Mouse (Mus musculus) heart, embryonic 13.5 days (tissue): ENCODE results near the gene Hdhd3. TPM values are rescaled to one million over a fixed set of nuclear protein-coding genes. Genes with fewer than 3 reads are reported as not detected.

ENCODE experiments used
- ATAC-seq: fragments of 200-750 bp; cut with Nextera tagmentation; 2 replicates; pipeline ENCODE4 v1.8.0; 2017; ENCODE audit warnings: moderate TSS enrichment; ENCODE audit not compliant: insufficient number of reproducible peaks, low FRiP score, low TSS enrichment; ENCODE audit errors: extremely low read depth
- H3K27ac ChIP-seq: fragments of 300-500 bp; sonication (generic); replicated peaks from 2 replicates; pipeline ENCODE4 v1.5.1; 2015; ENCODE audit warnings: moderate library complexity, mild to moderate bottlenecking, inconsistent platforms
- H3K27me3 ChIP-seq: fragments of 300-500 bp; sonication (generic); replicated peaks from 2 replicates; pipeline ENCODE4 v1.6.1; 2015; ENCODE audit warnings: mild to moderate bottlenecking, inconsistent platforms
- H3K36me3 ChIP-seq: fragments of 300-500 bp; sonication (generic); 2 replicates; pipeline ENCODE4 v1.6.1; 2015; ENCODE audit warnings: mild to moderate bottlenecking, inconsistent platforms
- H3K4me1 ChIP-seq: fragments of 300-500 bp; sonication (generic); 2 replicates; pipeline ENCODE4 v1.6.1; 2015; ENCODE audit warnings: inconsistent platforms
- H3K4me2 ChIP-seq: fragments of 300-500 bp; sonication (generic); 2 replicates; pipeline ENCODE4 v1.6.1; 2015; ENCODE audit warnings: inconsistent platforms, mild to moderate bottlenecking, moderate library complexity
- H3K4me3 ChIP-seq: fragments of 300-500 bp; sonication (generic); 2 replicates; pipeline ENCODE4 v1.5.1; 2015; ENCODE audit warnings: moderate library complexity, mild to moderate bottlenecking, inconsistent platforms
- H3K9ac ChIP-seq: fragments of 300-500 bp; sonication (generic); 2 replicates; pipeline ENCODE4 v1.6.1; 2015; ENCODE audit warnings: inconsistent platforms, mild to moderate bottlenecking, moderate library complexity
- H3K9me3 ChIP-seq: fragments of 300-500 bp; sonication (generic); 2 replicates; pipeline ENCODE4 v1.6.1; 2016; ENCODE audit warnings: inconsistent platforms
- WGBS: fragments of 180-500 bp; shearing (Covaris S2); methylation state at CpG from one replicate; pipeline ENCODE4 v1.1.7; 2015; ENCODE audit warnings: mixed read lengths; 5-methylcytosine and 5-hydroxymethylcytosine counted together
- polyA plus RNA-seq: library from polyadenylated mRNA; unstranded; fragments of >200 nt; fragmentation: Nextera tagmentation; extraction: Ambion mirVana; gene quantifications from 2 replicates; pipeline ENCODE4 v1.2.1, GENCODE M21; 2015

Gene Hdhd3
- polyA plus RNA-seq, 1 experiment from 2014 or later, result 7.7 TPM

DNA sequence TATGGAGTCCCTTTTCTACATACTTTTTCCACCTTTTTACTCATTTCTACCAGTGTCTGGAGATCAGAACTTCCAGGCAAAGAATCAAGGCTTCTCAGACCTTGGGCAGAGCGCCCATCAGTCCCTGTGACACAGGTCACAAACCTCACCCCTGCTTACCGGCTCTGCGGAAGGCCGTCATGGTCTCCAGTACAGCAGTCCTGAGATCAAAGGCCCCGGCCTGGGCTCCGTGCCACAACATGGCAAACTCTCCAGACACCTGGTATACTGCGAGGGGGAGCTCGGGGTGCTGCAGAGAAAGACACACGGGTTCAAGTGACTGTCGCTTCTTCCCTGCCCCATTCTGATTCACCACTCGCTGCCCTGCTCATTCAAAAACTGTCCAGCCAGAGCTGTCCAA is 6.7 kb upstream of the Hdhd3 start:
- Histone ChIP-seq H3K27ac (no peak overlapping the region), H3K9ac (no peak overlapping the region), H3K9me3 (no peaks in the 10 kb centered on the region), H3K27me3 (no peaks in the 10 kb centered on the region), H3K4me2 (no peak overlapping the region), H3K36me3 (peaks cover 72% of the 10 kb centered on the region), H3K4me1 (peaks cover 10% of the 10 kb centered on the region), H3K4me3 (no peak overlapping the region)
- ATAC-seq, result no peak
- 87% methylated on average over 11 of the region's 11 CpGs for WGBS

GRCm38 (mm10) chr4:62508839-62509238 is 5.6 kb upstream of the Hdhd3 start:
- H3K4me3 ChIP-seq, result no peak overlapping the region
- no peak for ATAC-seq
- 89% methylated on average over 5 of the region's 5 CpGs for WGBS
- no peak overlapping the region for H3K4me2 ChIP-seq
- no peak overlapping the region for H3K27ac ChIP-seq
- H3K9me3 ChIP-seq, result no peaks in the 10 kb centered on the region
- H3K27me3 ChIP-seq, result no peaks in the 10 kb centered on the region
- H3K9ac ChIP-seq, result no peak overlapping the region
- H3K36me3 ChIP-seq, result peaks cover 69% of the 10 kb centered on the region
- H3K4me1 ChIP-seq, result peaks cover 3% of the 10 kb centered on the region; the same call in 1 of the 2 replicates

- no peak overlapping the region for H3K9ac ChIP-seq
- 45% methylated on average over 2 of the region's 2 CpGs for WGBS
- peaks cover 4% of the 10 kb centered on the region for H3K4me1 ChIP-seq
- no peak overlapping the region for H3K27ac ChIP-seq
- H3K9me3 ChIP-seq, result no peaks in the 10 kb centered on the region
- no peak overlapping the region for H3K4me2 ChIP-seq
- H3K4me3 ChIP-seq, result no peak overlapping the region
- ATAC-seq, result no peak
- no peaks in the 10 kb centered on the region for H3K27me3 ChIP-seq
- H3K36me3 ChIP-seq, result peaks cover 49% of the 10 kb centered on the region
These were observed 3.5 kb upstream of the Hdhd3 start for GRCm38 (mm10) chr4:62506798-62507197.

DNA sequence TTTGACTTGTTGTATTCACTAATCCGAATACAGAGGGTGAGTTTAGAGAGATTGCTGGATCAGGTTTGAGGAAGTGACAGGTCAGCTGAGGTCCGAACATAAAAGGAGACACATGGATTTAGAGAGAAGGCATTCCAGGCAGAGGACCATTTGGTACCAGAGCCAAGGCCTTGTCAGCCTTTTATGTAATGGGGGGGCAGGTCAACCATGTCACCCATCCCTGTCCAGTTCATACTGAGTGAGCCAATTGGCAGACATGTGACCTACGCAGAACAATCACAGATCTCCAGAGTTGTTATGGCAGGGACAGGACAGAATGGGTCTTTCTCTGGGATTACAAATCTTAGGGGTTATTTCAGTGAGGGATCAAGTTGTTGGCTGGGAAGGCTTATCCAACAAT is 2.7 kb upstream of the Hdhd3 start:
- no peaks in the 10 kb centered on the region for H3K9me3 ChIP-seq
- H3K4me3 ChIP-seq, result no peak overlapping the region
- H3K27ac ChIP-seq, result no peak overlapping the region
- H3K27me3 ChIP-seq, result no peaks in the 10 kb centered on the region
- peaks cover 10% of the 10 kb centered on the region for H3K4me1 ChIP-seq
- H3K9ac ChIP-seq, result no peak overlapping the region
- ATAC-seq, result no peak
- H3K4me2 ChIP-seq, result no peak overlapping the region
- WGBS, result 82% methylated on average over 3 of the region's 3 CpGs
- H3K36me3 ChIP-seq, result peaks cover 41% of the 10 kb centered on the region

DNA sequence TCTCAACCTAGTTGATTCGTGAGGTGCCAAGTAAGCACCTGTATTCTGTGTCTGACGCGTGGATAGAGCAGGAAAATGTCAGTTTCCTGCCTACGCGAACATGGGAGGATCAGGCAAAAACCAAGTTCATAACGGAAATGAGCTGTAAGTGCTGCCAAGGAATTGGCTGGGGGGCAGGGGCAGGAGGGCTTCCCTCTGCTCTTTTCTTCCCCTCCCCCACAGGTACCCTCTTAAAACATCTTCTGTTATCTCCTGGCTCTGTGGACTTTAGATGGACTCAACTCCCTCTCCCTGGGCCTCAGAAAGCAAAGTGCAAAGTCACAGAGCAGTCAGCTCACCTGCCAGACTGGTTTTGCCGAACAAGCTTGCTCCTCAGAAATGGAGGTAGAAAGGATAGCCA is 298 bp downstream of the Hdhd3 start:
- whole genome bisulfite sequencing, result 67% methylated on average over 7 of the region's 7 CpGs
- Histone ChIP-seq H3K9me3 (no peaks in the 10 kb centered on the region), H3K4me3 (no peak overlapping the region), H3K9ac (no peak overlapping the region), H3K4me2 (no peak overlapping the region), H3K36me3 (peaks cover 34% of the 10 kb centered on the region), H3K27me3 (no peaks in the 10 kb centered on the region), H3K4me1 (peaks cover 13% of the 10 kb centered on the region), H3K27ac (no peak overlapping the region)
- ATAC-seq, result no peak

DNA sequence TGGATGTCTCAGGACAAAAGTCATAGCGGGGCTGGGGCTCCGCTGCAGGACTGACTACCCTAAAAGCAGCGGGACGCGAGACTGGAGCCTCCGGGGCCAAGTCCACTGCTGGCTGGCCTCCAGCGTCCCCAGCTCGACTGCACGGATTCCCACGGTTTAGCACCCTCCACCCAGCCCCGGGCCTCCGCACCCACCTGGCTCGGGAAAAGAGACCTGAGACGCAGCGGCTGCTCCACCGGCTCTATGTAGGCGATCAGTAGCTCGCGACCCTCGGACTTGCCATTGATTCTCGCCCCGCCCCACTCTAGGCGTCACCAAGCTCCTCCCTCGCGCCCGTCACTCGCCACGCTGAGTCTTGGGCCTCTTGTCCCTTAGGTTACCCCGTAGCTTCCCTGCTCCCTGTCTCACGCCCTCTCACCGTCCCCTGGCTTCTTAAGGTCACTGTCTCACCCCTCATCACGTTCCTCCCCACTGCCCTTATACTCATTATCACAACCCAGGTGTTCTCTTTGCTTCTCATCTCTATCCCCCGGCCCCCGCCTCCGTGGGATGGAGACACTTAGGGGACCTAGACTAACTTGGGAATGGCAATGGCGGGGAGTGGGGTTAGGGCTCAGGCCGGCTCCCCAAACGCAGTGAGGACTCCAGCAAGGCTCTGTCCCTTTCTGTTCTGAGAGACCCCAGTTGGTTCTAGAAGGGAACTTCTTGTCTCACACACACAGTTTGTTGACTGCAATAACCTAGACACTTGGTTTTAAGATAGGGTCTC is 1.1 kb downstream of the Hdhd3 start:
- Histone ChIP-seq H3K27me3 (no peaks in the 10 kb centered on the region), H3K4me3 (peak overlapping the region; percentile 89), H3K36me3 (peaks cover 32% of the 10 kb centered on the region), H3K9me3 (no peaks in the 10 kb centered on the region), H3K9ac (peak overlapping the region; percentile 90), H3K4me1 (peaks cover 15% of the 10 kb centered on the region), H3K27ac (peak overlapping the region; percentile 82), H3K4me2 (peak overlapping the region; percentile 77)
- ATAC-seq, result peak; percentile 80
- WGBS, result 1% methylated on average over 38 of the region's 38 CpGs

DNA sequence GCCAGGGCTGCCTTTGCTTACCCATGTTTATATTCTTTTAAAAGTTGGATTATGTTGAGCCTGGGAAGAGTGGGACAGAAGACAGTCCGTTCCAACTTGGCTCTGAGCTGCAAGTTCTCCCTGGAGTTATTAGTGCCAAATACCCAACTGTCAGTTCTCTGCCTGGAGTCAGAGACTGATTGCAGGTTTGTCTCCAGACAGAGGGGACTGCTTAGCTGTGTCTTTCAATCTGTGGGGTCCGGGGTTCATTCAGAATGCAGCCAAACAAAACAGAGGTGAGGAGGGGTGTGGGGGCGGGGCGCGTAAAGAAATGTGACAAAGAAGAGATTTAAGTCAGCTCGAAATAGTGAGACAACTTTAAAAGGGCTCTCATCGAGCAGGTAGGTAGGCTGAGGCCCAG is 1.7 kb downstream of the Hdhd3 start:
- no peak for ATAC-seq
- peak overlapping the region; percentile 77 for H3K4me2 ChIP-seq
- peaks cover 30% of the 10 kb centered on the region for H3K36me3 ChIP-seq
- peak overlapping the region; percentile 90 for H3K9ac ChIP-seq
- peak overlapping the region; percentile 89 for H3K4me3 ChIP-seq
- peaks cover 21% of the 10 kb centered on the region for H3K4me1 ChIP-seq
- no peaks in the 10 kb centered on the region for H3K9me3 ChIP-seq
- peak overlapping the region; percentile 82 for H3K27ac ChIP-seq
- WGBS, result 2% methylated on average over 7 of the region's 7 CpGs
- no peaks in the 10 kb centered on the region for H3K27me3 ChIP-seq

GRCm38 (mm10) chr4:62500799-62501198 is 2.5 kb downstream of the Hdhd3 start:
- Histone ChIP-seq H3K36me3 (peaks cover 30% of the 10 kb centered on the region), H3K9ac (no peak overlapping the region), H3K27ac (no peak overlapping the region), H3K4me2 (peak overlapping the region; percentile 77), H3K27me3 (no peaks in the 10 kb centered on the region), H3K4me3 (peak overlapping the region; percentile 89; the same call in 1 of the 2 replicates), H3K4me1 (peaks cover 23% of the 10 kb centered on the region), H3K9me3 (no peaks in the 10 kb centered on the region)
- WGBS, result 81% methylated on average over 4 of the region's 4 CpGs
- ATAC-seq, result no peak

GRCm38 (mm10) chr4:62496815-62497214 is 6.5 kb downstream of the Hdhd3 start:
- H3K4me1 ChIP-seq, result peaks cover 26% of the 10 kb centered on the region
- H3K9ac ChIP-seq, result no peak overlapping the region
- peaks cover 30% of the 10 kb centered on the region for H3K36me3 ChIP-seq
- ATAC-seq, result no peak
- 46% methylated on average over 8 of the region's 8 CpGs for WGBS
- H3K4me2 ChIP-seq, result no peak overlapping the region
- no peaks in the 10 kb centered on the region for H3K27me3 ChIP-seq
- H3K4me3 ChIP-seq, result no peak overlapping the region
- no peak overlapping the region for H3K27ac ChIP-seq
- H3K9me3 ChIP-seq, result no peaks in the 10 kb centered on the region

DNA sequence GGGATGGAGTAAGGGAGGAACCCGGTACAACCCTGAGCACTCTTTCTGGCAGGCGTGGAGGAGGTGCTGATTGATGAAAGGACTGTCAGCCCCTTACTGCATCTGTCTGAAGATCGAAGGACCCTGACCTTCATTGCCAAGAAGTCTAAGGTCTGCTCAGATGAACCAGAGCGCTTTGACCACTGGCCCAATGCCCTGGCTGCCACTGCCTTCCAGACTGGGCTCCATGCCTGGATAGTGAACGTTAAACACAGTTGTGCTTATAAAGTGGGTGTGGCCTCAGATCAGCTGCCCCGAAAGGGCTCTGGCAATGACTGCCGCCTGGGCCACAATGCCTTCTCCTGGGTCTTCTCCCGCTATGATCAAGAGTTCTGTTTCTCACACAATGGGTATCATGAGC is 7.3 kb downstream of the Hdhd3 start:
- Histone ChIP-seq H3K36me3 (peaks cover 30% of the 10 kb centered on the region), H3K9me3 (no peaks in the 10 kb centered on the region), H3K27ac (no peak overlapping the region), H3K4me3 (no peak overlapping the region), H3K27me3 (no peaks in the 10 kb centered on the region), H3K4me2 (no peak overlapping the region), H3K4me1 (peaks cover 20% of the 10 kb centered on the region), H3K9ac (no peak overlapping the region)
- WGBS, result 60% methylated on average over 8 of the region's 8 CpGs
- no peak for ATAC-seq

DNA sequence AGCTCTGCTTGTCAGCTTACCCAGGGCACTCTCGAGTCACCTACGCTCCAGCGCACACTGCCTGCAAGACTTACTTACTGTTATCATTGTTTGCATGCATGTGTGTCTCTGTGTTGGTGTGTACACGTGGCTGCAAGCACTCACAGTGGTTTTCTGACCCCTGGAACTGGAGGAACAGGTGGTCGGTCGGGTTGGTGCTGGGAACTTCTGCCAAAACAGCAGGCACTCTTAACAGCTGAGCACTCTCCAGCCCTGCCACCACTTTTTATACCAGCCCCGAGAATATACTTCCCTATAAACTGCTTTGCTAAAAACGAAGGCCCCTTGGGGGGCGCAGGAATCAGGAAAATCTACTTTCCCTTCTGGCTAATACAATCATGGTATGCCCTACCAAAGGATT is 9.0 kb downstream of the Hdhd3 start:
- Histone ChIP-seq H3K9me3 (no peaks in the 10 kb centered on the region), H3K27me3 (no peaks in the 10 kb centered on the region), H3K4me2 (no peak overlapping the region), H3K4me1 (peaks cover 17% of the 10 kb centered on the region), H3K9ac (no peak overlapping the region), H3K36me3 (peaks cover 19% of the 10 kb centered on the region), H3K27ac (no peak overlapping the region), H3K4me3 (no peak overlapping the region)
- 58% methylated on average over 9 of the region's 9 CpGs for WGBS
- no peak for ATAC-seq

- ATAC-seq, result no peak
- WGBS, result 64% methylated on average over 2 of the region's 2 CpGs
- H3K36me3 ChIP-seq, result peaks cover 4% of the 10 kb centered on the region
These were observed 10.6 kb downstream of the Hdhd3 start for GRCm38 (mm10) chr4:62492682-62493081.

More at GRCm38 (mm10) chr4:62492682-62493081, 10.6 kb downstream of the Hdhd3 start:
- no peaks in the 10 kb centered on the region for H3K9me3 ChIP-seq
- no peak overlapping the region for H3K4me2 ChIP-seq
- H3K9ac ChIP-seq, result no peak overlapping the region
- H3K27me3 ChIP-seq, result no peaks in the 10 kb centered on the region
- H3K4me1 ChIP-seq, result peaks cover 17% of the 10 kb centered on the region
- H3K4me3 ChIP-seq, result no peak overlapping the region
- H3K27ac ChIP-seq, result no peak overlapping the region
